Mouse (Mus musculus) kidney, adult 9 months (tissue): ENCODE results near the gene Arl15.

Experiments
- DNase-seq: peaks from one replicate; pipeline ENCODE4 v3.0.0; 2022

The Arl15 gene

DNA sequence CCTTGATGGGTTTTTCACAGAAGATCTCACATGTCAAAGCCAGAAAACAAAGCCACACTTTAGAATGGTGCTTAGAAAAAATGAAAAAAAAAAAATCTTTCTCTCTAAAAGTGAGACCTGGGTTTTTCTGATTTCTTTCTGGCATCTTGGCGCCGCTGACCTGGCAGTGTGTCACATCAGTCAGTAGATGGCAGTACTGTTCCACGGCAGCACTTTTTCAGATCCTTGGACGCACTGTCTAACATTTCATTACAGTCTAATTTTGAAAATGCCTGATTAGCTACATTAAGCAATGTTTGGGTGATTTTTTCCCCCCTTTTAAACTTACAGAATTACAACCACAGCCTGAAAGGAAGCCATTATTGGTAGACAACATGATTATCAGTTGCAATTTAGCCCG lies 83.1 kb downstream of the Arl15 start:
- DNase-seq, result peak; percentile 72

DNA sequence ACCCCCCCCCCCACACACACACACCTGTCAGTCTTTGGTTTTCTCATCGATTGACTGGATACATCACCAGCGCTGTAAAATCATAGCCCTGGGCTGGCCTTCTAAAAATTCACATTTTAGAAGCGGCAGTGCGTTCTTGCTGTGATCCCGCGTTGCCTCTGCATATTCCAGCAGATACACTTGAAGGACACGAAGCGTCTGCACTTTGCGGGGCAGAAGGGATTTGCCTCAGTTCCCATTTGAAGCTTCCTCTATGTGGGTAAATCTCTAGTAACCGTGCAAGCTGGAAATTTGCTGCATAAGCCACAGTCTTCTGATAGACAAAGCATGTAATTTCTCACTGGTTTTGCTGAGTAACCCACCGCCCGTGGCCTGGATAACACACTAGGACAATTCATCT lies 84.3 kb downstream of the Arl15 start:
- DNase-seq, result no peak

DNA sequence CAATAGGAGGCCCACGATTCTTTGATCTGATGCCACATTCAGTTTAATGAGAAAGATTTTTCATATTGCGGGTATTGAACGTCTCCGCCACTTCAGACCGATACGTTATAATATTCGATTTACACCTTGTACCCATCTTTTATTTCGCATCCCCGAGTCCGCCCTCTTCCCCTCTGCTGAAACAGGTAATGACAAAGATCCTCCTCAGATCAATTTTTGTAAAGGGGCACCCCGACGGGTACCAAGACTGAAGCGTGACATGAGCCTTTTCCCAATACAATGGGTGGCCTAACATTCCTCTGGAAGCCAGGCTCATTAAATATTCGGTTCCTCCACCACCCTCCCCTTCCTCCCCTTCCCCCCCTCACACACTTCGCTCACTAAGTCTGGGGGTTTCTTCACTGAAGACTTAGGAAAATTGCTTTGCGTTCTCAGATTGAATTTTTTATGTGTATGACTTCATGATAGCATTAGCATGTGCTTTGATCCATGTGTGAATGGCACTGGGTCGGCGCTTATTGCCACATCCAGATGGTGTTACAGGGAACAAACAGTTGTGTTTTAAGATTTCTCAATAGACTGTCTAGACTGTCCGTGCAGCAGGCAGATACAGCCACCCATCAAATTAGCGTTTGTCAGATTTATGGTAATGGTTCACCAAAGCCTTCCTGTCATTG lies 85.5 kb downstream of the Arl15 start:
- DNase-seq, result no peak

GRCm38 (mm10) chr13:113880564-113881171 lies 86.4 kb downstream of the Arl15 start:
- no peak for DNase-seq

GRCm38 (mm10) chr13:113882959-113883358 lies 88.7 kb downstream of the Arl15 start:
- no peak for DNase-seq

DNA sequence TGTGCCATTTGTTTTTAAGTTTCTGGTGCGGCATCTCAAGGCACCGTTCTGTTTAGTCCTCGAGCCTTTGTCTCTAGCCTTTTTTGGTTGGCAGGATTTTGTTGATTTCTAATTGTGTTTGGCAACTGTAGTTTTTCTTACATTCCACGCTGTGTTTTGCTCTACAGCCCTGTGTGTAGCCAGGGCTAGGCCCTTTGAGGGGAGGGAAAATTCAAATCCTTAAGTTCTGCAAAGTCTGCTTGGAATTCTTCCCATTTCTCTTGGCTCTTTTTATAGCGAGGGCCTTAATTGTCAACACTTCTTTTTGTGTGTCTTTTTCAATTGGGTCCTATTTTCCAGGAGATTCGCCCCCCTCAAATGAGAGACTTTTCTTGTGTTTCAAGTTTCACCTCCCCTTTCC lies 92.8 kb downstream of the Arl15 start:
- no peak for DNase-seq

GRCm38 (mm10) chr13:113888126-113888525 lies 93.8 kb downstream of the Arl15 start:
- no peak for DNase-seq

DNA sequence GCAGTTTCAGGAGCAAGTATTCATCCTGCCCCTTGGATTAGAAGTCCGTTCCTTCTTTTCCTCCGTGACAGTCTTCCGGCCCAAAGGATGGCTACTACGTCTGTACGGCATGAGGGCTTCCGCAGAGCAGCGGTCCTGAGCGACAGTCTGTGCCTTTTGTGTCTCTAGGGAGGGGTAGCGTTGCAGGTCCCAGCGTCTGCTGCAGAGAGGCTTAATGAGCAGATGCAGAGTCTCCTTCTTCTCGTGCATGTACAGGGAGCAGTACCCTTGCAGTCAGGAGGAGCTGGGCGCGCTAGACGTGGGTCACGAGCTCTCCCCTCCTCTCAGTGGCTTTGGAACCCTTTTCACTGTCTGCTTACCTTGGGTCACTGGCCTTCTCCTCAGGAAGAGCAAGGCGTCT lies 94.4 kb downstream of the Arl15 start:
- DNase-seq, result no peak

DNA sequence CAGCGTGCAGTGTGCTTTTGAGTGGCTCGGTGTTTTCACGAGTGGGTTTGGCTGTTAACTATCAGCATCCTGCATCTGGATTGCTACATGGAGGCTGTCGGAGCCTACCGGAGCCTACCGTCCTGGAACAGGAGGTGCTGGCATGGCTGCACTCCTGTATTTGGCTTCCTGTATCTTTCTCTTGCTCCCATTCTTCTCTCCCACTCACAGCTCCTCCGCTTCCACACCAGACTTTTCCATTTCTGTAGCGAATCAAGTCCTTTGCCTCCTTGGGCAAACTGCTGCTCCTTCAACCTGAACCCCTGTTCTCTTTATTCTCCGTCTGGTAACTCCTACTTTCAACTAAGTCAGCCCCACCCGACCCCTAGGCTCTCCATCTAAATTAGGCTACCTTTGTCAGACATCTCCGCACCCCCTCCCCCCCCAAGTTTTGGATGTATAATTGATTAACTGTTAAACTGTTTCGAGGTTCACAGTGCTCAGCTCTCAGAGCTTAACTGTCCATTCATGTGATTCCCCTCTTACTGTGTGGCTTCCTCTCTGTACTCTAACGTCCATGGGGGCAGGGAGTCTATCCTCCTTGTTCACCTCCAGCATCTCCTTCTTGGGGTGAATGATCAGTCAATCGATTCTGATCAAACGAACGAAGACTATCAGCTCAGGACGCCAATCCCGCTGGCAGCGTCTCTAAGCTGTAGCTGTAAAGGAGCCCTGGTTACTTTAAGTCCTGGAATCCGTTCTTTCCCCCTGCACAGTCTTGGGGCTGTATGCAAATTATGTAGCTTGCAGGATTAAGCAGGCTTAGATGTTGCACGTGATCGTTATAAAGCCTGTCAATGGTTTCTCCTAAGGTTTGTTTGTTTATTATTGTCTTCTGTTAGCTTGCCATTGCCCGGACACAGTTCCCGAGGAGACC lies 95.1 kb downstream of the Arl15 start:
- DNase-seq, result no peak

GRCm38 (mm10) chr13:113896684-113897083 lies 102.4 kb downstream of the Arl15 start:
- no peak for DNase-seq

- no peak for DNase-seq
Observed at GRCm38 (mm10) chr13:113897498-113897897, 103.2 kb downstream of the Arl15 start.

DNA sequence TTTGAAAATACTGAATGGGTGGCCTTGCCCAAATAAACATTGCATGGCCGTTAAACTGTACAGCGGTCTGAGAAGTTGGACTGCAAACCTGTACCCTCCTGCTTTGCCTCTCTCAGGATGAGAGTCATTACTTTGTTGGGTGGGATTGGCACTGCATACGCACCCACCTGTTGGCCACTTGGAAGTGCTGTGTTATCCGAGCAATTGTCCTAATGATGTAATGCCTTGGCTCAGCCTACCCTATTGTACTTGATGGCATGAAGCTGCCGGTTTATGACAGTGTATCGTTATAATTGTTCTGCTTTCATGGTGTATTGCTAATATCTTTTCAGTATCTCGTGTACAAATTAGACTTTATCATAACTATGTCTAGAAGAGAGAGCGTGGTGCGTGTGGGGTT lies 103.6 kb downstream of the Arl15 start:
- no peak for DNase-seq

DNA sequence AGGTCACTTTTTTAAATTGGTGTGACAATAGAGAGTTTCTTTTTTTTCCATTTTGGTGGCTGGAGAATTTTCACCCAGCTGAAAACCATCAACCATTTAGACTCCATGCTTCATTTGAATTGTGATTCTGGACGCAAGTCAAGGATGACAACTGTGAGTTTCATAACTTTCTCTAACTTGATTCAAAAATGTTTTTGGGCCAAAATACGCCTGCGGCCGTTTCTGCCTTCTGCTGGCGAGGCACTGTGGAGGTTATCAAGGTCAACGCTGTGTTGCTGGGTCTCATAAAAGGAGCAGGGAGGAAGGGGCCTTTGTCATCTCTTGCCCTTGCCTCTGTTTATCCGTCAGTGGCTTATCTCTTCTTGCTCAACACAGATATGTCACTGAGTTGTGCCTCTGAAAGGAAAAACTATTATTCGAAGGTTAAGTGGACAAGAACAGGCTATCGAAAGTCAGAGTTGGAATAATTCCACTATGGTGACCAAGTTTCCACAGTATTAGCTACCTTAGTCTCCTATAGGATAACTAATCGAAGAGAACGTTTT lies 106.8 kb downstream of the Arl15 start:
- peak; percentile 50 for DNase-seq

DNA sequence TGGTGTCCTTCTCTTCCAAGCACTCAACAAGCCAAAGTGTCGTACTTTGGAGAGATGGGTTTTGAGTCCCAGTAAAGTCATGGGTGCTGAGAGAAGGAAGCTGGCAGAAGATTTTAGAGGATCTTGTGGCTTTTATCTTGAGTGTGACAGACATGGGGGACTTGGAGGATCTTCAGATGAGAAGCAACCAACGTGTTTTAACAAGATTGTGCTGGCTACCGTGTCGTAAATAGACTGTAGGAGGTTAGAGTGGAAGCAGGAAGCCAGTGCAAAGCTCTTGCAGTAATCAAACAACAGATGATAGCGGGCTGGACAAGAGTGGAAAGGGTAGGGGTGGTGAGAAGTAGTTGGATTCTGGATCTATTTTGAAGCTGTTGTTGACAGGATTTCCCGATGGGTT lies 109.0 kb downstream of the Arl15 start:
- no peak for DNase-seq

- no peak for DNase-seq
Observed at GRCm38 (mm10) chr13:113911986-113912519, 117.7 kb downstream of the Arl15 start.

DNA sequence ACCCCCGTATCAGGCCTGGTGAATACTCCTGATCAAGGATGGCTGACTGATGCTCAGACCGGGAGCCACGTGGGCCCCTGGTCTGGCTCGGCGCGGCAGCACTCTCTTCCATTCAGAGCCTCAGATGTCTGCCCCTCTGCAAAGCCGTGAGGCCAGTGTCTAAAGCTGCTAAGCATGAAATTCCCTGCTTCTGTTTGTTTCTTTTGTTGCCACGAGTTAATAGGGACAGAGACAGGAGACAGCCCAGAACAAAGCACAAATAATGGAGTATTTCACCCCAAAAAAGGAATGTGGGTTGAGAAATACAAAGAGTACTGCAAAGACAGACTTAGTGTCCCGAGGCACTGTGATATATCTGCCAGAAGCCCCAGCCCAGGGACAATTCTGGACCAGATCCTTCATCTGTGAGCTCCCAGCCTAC lies 120.3 kb downstream of the Arl15 start:
- DNase-seq, result no peak

DNA sequence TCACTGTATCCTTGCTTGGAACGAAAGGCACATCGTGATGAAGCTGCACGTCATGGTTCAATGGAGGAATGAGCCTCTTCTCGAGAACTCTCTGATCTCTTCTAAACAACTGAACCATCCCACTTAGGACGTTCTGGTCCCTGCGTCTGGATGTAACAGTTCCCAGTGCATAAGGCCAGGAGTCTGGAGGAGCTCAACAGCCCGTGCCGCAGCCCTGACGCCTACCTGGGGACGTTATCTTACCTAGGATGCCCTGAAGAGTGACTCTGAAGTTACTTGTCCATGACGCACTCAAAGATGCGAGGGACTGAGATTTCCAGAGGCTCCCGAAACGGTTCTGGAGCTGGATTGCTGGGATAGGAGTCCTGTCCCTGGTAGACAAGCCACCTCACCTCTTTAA lies 121.4 kb downstream of the Arl15 start:
- no peak for DNase-seq

DNA sequence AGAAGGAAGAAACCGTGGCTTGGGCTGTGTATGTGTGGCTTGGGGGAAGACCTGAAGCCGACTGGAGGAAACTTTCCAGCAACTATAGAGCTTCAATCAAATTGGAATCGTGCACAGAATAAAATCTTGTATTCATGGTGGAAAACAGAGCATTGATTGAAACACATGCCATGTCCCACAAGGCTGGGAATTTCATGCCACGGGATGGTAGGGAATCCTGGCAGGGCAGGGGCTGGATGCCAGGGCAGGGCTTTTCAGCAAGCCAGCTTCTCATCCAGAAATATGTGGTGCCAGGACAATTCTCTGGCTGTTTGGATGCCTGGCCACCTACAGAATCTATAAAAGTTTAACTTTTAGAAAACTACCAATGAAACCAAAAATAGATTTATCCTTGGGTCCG lies 122.5 kb downstream of the Arl15 start:
- no peak for DNase-seq

- no peak for DNase-seq
Observed at GRCm38 (mm10) chr13:113917376-113917775, 123.1 kb downstream of the Arl15 start.

GRCm38 (mm10) chr13:113917868-113918411 lies 123.6 kb downstream of the Arl15 start:
- no peak for DNase-seq

- no peak for DNase-seq
Observed at GRCm38 (mm10) chr13:113918668-113919067, 124.4 kb downstream of the Arl15 start.

DNA sequence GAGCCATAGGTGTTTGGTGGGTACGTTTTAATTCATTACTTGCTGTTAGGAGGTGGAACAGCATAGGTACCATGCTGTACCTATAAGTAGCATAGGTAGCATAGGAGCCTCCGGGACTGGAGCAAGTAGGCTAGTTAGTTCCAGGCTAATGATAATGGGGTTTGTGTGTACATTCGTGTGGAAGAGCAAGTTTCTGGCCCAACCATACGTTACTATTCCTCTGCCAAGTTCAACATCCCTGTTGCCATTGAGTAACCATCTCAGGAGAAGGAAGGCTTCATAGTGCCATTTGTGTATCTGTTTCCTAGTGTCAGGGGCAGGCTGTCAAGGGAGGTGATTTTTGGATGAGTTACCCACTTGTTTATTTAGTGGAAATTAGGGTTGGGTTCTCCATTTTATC lies 141.4 kb downstream of the Arl15 start:
- no peak for DNase-seq

DNA sequence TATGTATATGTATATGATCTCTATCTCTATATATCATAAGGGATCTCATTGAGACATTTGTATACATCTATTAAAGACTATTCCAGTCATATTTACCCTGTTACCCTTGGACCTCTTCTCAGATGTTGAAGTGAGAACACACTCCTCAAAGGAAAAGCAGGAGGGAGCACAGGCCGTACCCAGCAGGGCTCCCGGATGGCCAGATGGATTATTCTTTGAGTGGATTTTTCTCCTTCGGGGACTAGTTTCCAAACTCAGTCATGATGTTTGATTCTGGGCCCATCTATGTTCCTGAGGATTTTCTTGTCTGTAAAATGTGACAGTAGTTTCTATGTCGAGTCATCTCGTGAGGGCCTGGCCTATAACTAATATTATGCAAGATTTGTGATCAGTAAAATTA lies 142.9 kb downstream of the Arl15 start:
- DNase-seq, result no peak
